Mouse (Mus musculus) CH12.LX (cell line): ENCODE measurements around the gene Pan3.

Source experiments
- CTCF ChIP-seq, 2 experiments: IDR thresholded peaks in 1 of 2; conservative IDR thresholded peaks in 1 of 2; 2 replicates each; pipeline ENCODE4 v1.5.1; 2011 to 2012; ENCODE audit warnings: low read depth in 2 of 2, low read length in 2 of 2, improper control_type of control experiment in 1 of 2, inconsistent platforms in 1 of 2, mild to moderate bottlenecking in 1 of 2, moderate library complexity in 1 of 2
- ETS1 ChIP-seq: conservative IDR thresholded peaks from 2 replicates; pipeline ENCODE4 v1.6.1; 2012; ENCODE audit warnings: low read depth, mild to moderate bottlenecking, inconsistent platforms, low read length, improper control_type of control experiment, moderate library complexity
- POLR2A ChIP-seq: IDR thresholded peaks from 2 replicates; pipeline ENCODE4 v1.6.1; 2011; ENCODE audit warnings: low read depth, mild to moderate bottlenecking, improper control_type of control experiment, low read length

DNA sequence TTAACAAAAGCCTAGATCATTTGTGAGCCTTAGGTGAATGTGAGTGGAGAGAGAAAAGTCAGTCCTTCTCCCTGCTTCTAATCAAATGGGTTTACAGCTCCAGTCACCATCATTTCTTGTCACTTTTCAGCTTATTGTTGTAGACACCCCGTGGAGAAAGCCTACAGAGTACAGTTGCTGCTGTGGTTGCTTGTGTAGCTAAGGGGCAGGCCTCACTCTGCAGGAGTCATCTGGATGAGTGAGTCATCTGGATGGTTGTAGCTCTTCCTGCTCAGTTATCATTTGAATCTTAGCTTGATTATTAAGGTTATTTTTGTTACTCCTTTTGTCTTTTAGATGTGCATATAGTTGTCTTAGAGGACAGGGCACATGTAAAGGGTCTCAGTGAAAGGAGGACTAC is 63.2 kb downstream of the Pan3 start:
- no peak for TF ChIP-seq POLR2A
- no peak for TF ChIP-seq CTCF (conservative IDR thresholded peaks at IDR 0.05 in 1 of 2, IDR thresholded peaks at IDR 0.05 in 1 of 2; ENCODE audit: low read depth in 2 of 2, low read length in 2 of 2)
- no peak for TF ChIP-seq ETS1
